Mouse (Mus musculus) intestine, embryonic 16.5 days (tissue): ENCODE data around the gene Ift81. TPM values are rescaled to one million over a fixed set of nuclear protein-coding genes. Genes with fewer than 3 reads are reported as not detected.
"Not testable (repeated sequence)": the region's sequence is repeated elsewhere in the genome, so short reads cannot be mapped to it uniquely, and the experiment has no call there.

Source experiments
- ATAC-seq: fragments of 200-750 bp; cut with Nextera tagmentation; 2 replicates; pipeline ENCODE4 v1.8.0; 2017; ENCODE audit warnings: moderate TSS enrichment, moderate library complexity
- H3K27ac ChIP-seq: fragments of 300-500 bp; sonication (generic); 2 replicates; pipeline ENCODE4 v1.5.1; 2014; ENCODE audit warnings: mild to moderate bottlenecking, low read length
- H3K27me3 ChIP-seq: fragments of 300-500 bp; sonication (generic); replicated peaks from 2 replicates; pipeline ENCODE4 v1.6.1; 2014; ENCODE audit warnings: low read length, control low read depth, mixed read lengths; ENCODE audit not compliant: control insufficient read depth, insufficient read depth
- H3K36me3 ChIP-seq: fragments of 300-500 bp; sonication (generic); 2 replicates; pipeline ENCODE4 v1.6.1; 2014; ENCODE audit warnings: low read length, control low read depth; ENCODE audit not compliant: control insufficient read depth, insufficient read depth
- H3K4me1 ChIP-seq: fragments of 300-500 bp; sonication (generic); 2 replicates; pipeline ENCODE4 v1.6.1; 2014; ENCODE audit warnings: low read length, control low read depth, mixed read lengths; ENCODE audit not compliant: control insufficient read depth, insufficient read depth
- H3K4me2 ChIP-seq: fragments of 300-500 bp; sonication (generic); 2 replicates; pipeline ENCODE4 v1.6.1; 2014; ENCODE audit warnings: low read depth, low read length, control low read depth
- H3K4me3 ChIP-seq: fragments of 300-500 bp; sonication (generic); 2 replicates; pipeline ENCODE4 v1.5.1; 2014; ENCODE audit warnings: mild to moderate bottlenecking, low read length
- H3K9ac ChIP-seq: fragments of 300-500 bp; sonication (generic); 2 replicates; pipeline ENCODE4 v1.6.1; 2014; ENCODE audit warnings: low read depth, low read length
- H3K9me3 ChIP-seq: fragments of 300-500 bp; sonication (generic); 2 replicates; pipeline ENCODE4 v1.6.1; 2016; ENCODE audit warnings: low read length, control low read depth; ENCODE audit not compliant: control insufficient read depth
- WGBS: fragments of 180-500 bp; shearing (Covaris S2); extraction: QIAGEN DNeasy Blood & Tissue Kit; methylation state at CpG from one replicate; pipeline ENCODE4 v1.1.7; 2014; 5-methylcytosine and 5-hydroxymethylcytosine counted together
- polyA plus RNA-seq: library from polyadenylated mRNA; unstranded; fragments of >200 nt; fragmentation: Nextera tagmentation; extraction: Ambion mirVana; gene quantifications from 2 replicates; pipeline ENCODE4 v1.2.1, GENCODE M21; 2015

The Ift81 gene
- polyA plus RNA-seq, 1 experiment from 2014 or later, result 24.2 TPM

DNA sequence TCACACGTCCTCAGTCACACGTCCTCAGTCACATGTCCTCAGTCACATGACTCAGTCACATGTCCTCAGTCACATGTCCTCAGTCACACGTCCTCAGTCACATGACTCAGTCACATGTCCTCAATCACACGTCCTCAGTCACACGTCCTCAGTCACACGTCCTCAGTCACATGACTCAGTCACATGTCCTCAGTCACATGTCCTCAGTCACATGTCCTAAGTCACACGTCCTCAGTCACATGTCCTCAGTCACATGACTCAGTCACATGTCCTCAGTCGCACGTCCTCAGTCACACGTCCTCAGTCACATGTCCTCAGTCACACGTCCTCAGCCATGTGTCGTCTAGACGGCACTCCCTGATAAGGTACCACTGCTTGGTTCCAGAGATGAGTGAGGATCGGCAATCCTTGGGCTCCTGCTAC lies 33.6 kb upstream of the Ift81 start:
- H3K27ac ChIP-seq, H3K9ac ChIP-seq, H3K36me3 ChIP-seq, ATAC-seq, H3K4me2 ChIP-seq, H3K27me3 ChIP-seq, H3K4me1 ChIP-seq, H3K9me3 ChIP-seq, H3K4me3 ChIP-seq: not testable (repeated sequence)
- WGBS, result 92% methylated on average over 14 of the region's 14 CpGs

- Histone ChIP-seq H3K27me3 (no peaks in the 10 kb centered on the region), H3K9me3 (no peaks in the 10 kb centered on the region), H3K36me3 (no peaks in the 10 kb centered on the region), H3K4me3 (no peak overlapping the region), H3K27ac (no peak overlapping the region), H3K4me1 (peaks cover 5% of the 10 kb centered on the region; the same call in 1 of the 2 replicates), H3K4me2 (no peak overlapping the region), H3K9ac (no peak overlapping the region)
- ATAC-seq, result no peak
- 52% methylated on average over 9 of the region's 9 CpGs for WGBS
Measured at GRCm38 (mm10) chr5:122647256-122647924, 33.1 kb upstream of the Ift81 start.

GRCm38 (mm10) chr5:122646050-122646449 lies 31.7 kb upstream of the Ift81 start:
- ATAC-seq, result no peak
- peaks cover 5% of the 10 kb centered on the region; the same call in 1 of the 2 replicates for H3K4me1 ChIP-seq
- no peak overlapping the region for H3K9ac ChIP-seq
- H3K27ac ChIP-seq, result no peak overlapping the region
- H3K4me2 ChIP-seq, result no peak overlapping the region
- no peaks in the 10 kb centered on the region for H3K27me3 ChIP-seq
- H3K4me3 ChIP-seq, result no peak overlapping the region
- no peaks in the 10 kb centered on the region for H3K9me3 ChIP-seq
- 83% methylated on average over 11 of the region's 11 CpGs for WGBS
- H3K36me3 ChIP-seq, result no peaks in the 10 kb centered on the region

DNA sequence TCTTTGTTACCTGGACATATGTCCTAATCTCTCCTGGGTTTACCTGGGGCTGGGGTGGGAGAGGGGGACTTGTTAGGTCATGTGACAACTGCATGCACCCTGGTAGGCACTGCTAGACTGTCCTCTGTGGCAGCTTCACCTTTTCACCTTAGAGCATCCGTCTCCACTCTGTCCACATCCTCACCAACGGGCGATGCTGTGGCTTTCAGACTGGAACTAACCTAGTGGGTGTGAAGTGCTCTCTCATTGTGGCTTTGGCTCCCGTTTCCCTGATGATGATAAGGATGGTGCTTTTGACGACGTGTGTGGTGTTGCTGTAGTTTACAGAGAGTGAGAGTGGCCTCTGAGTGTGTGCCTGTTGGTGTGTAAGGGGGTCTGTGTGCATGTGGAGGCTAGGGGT lies 31.0 kb upstream of the Ift81 start:
- Histone ChIP-seq H3K9ac (no peak overlapping the region), H3K4me3 (no peak overlapping the region), H3K36me3 (no peaks in the 10 kb centered on the region), H3K27ac (no peak overlapping the region), H3K4me2 (no peak overlapping the region), H3K27me3 (no peaks in the 10 kb centered on the region), H3K4me1 (peaks cover 5% of the 10 kb centered on the region; the same call in 1 of the 2 replicates), H3K9me3 (no peaks in the 10 kb centered on the region)
- no peak for ATAC-seq
- WGBS, result 77% methylated on average over 6 of the region's 6 CpGs

GRCm38 (mm10) chr5:122644111-122644607 lies 29.8 kb upstream of the Ift81 start:
- Histone ChIP-seq H3K27me3 (no peaks in the 10 kb centered on the region), H3K4me1 (peaks cover 5% of the 10 kb centered on the region; the same call in 1 of the 2 replicates), H3K9ac (no peak overlapping the region), H3K4me2 (peak overlapping the region; percentile 16; the same call in 1 of the 2 replicates), H3K4me3 (peak overlapping the region; percentile 10; the same call in 1 of the 2 replicates), H3K9me3 (no peaks in the 10 kb centered on the region), H3K36me3 (no peaks in the 10 kb centered on the region), H3K27ac (no peak overlapping the region)
- ATAC-seq, result 0 out of 2 replicates have a peak, but pooled peaks have one; percentile 21
- WGBS, result 51% methylated on average over 15 of the region's 15 CpGs

DNA sequence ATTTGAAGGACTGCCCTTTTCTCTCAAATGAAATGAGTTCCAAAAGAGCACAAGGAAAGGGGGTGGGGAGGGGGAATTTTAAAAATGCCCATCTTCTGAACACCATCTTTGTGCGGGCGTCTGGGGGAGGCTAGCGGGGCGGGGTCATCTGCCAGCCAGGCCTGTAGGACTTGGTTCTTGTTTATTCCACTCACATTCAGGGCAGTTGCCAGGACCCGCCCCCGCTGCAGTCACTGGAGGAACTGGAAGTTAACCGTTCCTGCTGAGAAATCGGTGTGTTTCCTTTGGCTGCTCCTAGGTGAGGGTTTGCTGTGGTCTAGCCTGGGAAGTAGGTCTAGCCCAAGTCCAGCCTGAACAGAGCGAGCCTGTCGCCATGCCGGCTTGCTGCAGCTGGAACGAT lies 29.4 kb upstream of the Ift81 start, which contains the start of gene P2rx7:
Gene P2rx7 (plus strand): TSS at position 211 of the 400 bp plus-strand sequence.
- H3K9me3 ChIP-seq, result no peaks in the 10 kb centered on the region
- H3K27me3 ChIP-seq, result no peaks in the 10 kb centered on the region
- 45% methylated on average over 12 of the region's 12 CpGs for WGBS
- no peak within 1 kb of the TSS for H3K9ac ChIP-seq
- peak within 1 kb of the TSS; percentile 16; the same call in 1 of the 2 replicates for H3K4me2 ChIP-seq
- ATAC-seq, result no peak
- no peak within 1 kb of the TSS for H3K27ac ChIP-seq
- H3K4me3 ChIP-seq, result peak within 1 kb of the TSS; percentile 10; the same call in 1 of the 2 replicates
- no peaks in the 10 kb centered on the region for H3K36me3 ChIP-seq
- peaks cover 5% of the 10 kb centered on the region; the same call in 1 of the 2 replicates for H3K4me1 ChIP-seq

DNA sequence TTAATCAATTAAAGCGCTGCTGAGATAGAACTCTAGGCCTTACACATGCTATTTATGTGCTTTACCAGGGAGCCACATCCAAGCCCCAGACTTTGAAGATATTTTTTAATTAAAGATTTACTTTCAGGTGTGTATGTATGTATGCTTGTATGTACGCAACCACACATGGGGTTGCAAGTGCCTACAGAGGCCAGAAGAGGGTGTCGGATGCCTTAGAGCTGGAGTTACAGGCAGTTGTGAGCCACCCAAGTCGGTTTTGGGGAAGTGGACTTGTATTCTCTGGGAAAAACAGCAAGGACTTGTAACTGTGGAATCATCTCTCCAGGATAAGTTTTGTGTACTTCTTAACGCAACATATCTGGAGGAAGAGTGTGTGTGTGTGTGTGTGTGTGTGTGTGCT lies 25.7 kb upstream of the Ift81 start:
- WGBS, result 87% methylated on average over 5 of the region's 5 CpGs
- ATAC-seq, result no peak

GRCm38 (mm10) chr5:122639517-122639916 lies 25.2 kb upstream of the Ift81 start:
- Histone ChIP-seq H3K27me3 (no peaks in the 10 kb centered on the region), H3K4me1 (peaks cover 5% of the 10 kb centered on the region; the same call in 1 of the 2 replicates), H3K9me3 (no peaks in the 10 kb centered on the region), H3K4me2 (no peak overlapping the region), H3K27ac (no peak overlapping the region), H3K4me3 (no peak overlapping the region), H3K9ac (no peak overlapping the region), H3K36me3 (no peaks in the 10 kb centered on the region)
- no peak for ATAC-seq
- 94% methylated on average over 4 of the region's 4 CpGs for WGBS

More for the DNA sequence above, 25.7 kb upstream of the Ift81 start:
- Histone ChIP-seq H3K27ac (no peak overlapping the region), H3K27me3 (no peaks in the 10 kb centered on the region), H3K4me3 (no peak overlapping the region), H3K9ac (no peak overlapping the region), H3K36me3 (no peaks in the 10 kb centered on the region), H3K9me3 (no peaks in the 10 kb centered on the region), H3K4me2 (no peak overlapping the region), H3K4me1 (peaks cover 5% of the 10 kb centered on the region; the same call in 1 of the 2 replicates)

DNA sequence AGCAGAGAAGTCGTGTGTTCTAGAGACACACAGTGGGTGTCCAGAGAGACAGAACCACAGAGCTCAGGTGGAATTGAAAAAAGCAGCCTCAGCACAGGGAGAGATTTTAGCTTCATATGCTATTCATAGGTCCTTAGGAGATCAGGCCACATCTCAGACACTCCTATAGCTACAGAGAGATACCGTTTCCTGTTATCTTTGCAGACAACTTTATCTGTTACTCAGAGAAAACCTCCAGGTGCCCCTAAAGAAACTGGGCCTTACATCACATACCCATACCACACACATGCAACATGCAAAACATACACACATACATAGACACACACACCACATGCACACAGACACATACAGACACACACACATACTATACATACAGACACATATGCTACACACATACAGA lies 24.0 kb upstream of the Ift81 start:
- H3K9ac ChIP-seq, result no peak overlapping the region
- H3K27ac ChIP-seq, result no peak overlapping the region
- WGBS, result 66% methylated on average over 2 of the region's 2 CpGs
- H3K4me3 ChIP-seq, result no peak overlapping the region
- H3K4me1 ChIP-seq, result 0 out of 2 replicates have a peak, but pooled peaks cover 2% of the 10 kb centered on the region
- H3K9me3 ChIP-seq, result no peaks in the 10 kb centered on the region
- no peak overlapping the region for H3K4me2 ChIP-seq
- ATAC-seq, result no peak
- no peaks in the 10 kb centered on the region for H3K27me3 ChIP-seq
- no peaks in the 10 kb centered on the region for H3K36me3 ChIP-seq
